Mouse (Mus musculus) testis, adult 2 months (tissue): ENCODE measurements around the gene Usp48.

Experiments
- CTCF ChIP-seq: fragments of 200-500 bp; IDR thresholded peaks from 2 replicates; pipeline ENCODE4 v1.5.1; 2012; ENCODE audit warnings: low read depth, mild to moderate bottlenecking, inconsistent platforms, low read length, moderate library complexity; ENCODE audit not compliant: control insufficient read depth, insufficient read depth, insufficient replicate concordance
- POLR2A ChIP-seq: fragments of 200-500 bp; IDR thresholded peaks from 2 replicates; pipeline ENCODE4 v1.6.1; 2012; ENCODE audit warnings: low read depth, mild to moderate bottlenecking, inconsistent platforms, low read length, moderate library complexity; ENCODE audit not compliant: control insufficient read depth

DNA sequence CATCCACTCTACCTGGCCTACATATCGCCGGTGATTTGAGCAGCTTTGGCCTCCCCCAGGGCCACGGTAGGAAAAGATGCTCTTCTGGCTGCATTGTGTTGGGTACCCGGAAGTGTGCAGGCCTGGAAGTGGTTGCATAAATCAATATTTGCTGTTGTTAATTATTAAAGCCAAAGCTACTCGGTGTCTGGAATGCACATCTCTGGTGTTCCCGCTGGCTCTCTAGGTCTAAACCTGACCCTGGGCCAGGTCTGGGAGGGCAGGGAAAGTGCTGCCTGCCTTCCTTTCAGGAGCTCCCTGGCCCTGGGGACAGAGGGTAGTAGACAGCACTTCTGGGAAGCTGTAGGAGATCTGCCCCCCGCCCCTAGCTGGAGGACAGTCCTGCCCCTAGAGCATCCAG, 113.0 kb downstream of the Usp48 start:
- TF ChIP-seq CTCF (no peak), POLR2A (no peak)
